19 mouse cellular contexts compared by ENCODE assay signal in genomic region chr1:176505441-176505840, GRCm38 (mm10).
DNase-seq lines count a peak whose midpoint lies in the region; ATAC-seq lines count a peak whose summit lies in the region.
"Had no signal": no experiment of that assay in that cellular context is flagged by ENCODE, and none has a peak within 500 bp of the region (broad histone marks: within the 10 kb centered on the region; RNA-seq: fewer than 3 reads in every experiment).

No protein-coding gene starts in this region.

- no peak overlapping the region for H3K4me3 ChIP-seq in kidney, embryonic 14.5 days (ENCODE audit: low read length)
- H3K4me3 ChIP-seq: forebrain, embryonic 13.5 days; heart, embryonic 15.5 days; hindbrain, embryonic 15.5 days had no signal

- H3K27ac ChIP-seq in kidney, embryonic 14.5 days (ENCODE audit: low read depth, low read length), result no peak overlapping the region
- H3K27ac ChIP-seq: forebrain, embryonic 13.5 days; heart, embryonic 15.5 days; hindbrain, embryonic 15.5 days had no signal

- no peak overlapping the region for H3K9ac ChIP-seq in kidney, embryonic 14.5 days (ENCODE audit: low read depth, low read length)
- H3K9ac ChIP-seq: forebrain, embryonic 13.5 days; forebrain, postnatal 0 days; heart, embryonic 15.5 days; hindbrain, embryonic 15.5 days had no signal

- DNase-seq in gastrocnemius, postnatal 10 days, result peak; percentile 5
- DNase-seq in gastrocnemius, postnatal 25 days, result no peak
- DNase-seq in kidney, adult 11 months, result no peak
- peak; percentile 40 for DNase-seq in kidney, postnatal 10 days
- DNase-seq in kidney, adult 9 months, result no peak
- DNase-seq in skeletal muscle tissue, adult 2 months (ENCODE audit: low read depth, low spot score), result peak; percentile 26
- DNase-seq: cerebellum, adult 11-12 months; cerebellum, adult 9-10 months; cerebellum, postnatal 25 days; forebrain, postnatal 0 days; heart, adult 11 months had no signal

- no peaks in the 10 kb centered on the region for H3K4me1 ChIP-seq in kidney, embryonic 14.5 days (ENCODE audit: control insufficient read depth, insufficient read depth, low read length)
- H3K4me1 ChIP-seq: forebrain, embryonic 13.5 days; hindbrain, embryonic 15.5 days had no signal

- no peak overlapping the region for H3K4me2 ChIP-seq in kidney, embryonic 14.5 days (replicated peaks; ENCODE audit: low read depth, low read length)
- H3K4me2 ChIP-seq: forebrain, embryonic 13.5 days; heart, embryonic 11.5 days; heart, embryonic 15.5 days; hindbrain, embryonic 15.5 days had no signal

- peak; percentile 60; the same call in 1 of the 2 replicates for ATAC-seq in kidney, embryonic 14.5 days (ENCODE audit: low FRiP score, low TSS enrichment)
- ATAC-seq: activated CD4-positive, CD25-positive, alpha-beta regulatory T cell, adult 4 months; forebrain, embryonic 13.5 days; forebrain, postnatal 0 days; Patski had no signal

- WGBS in kidney, embryonic 14.5 days, result 32% methylated on average over 3 of the region's 3 CpGs

- no peaks in the 10 kb centered on the region for H3K27me3 ChIP-seq in kidney, embryonic 14.5 days (ENCODE audit: control insufficient read depth, insufficient read depth, low read length)
- H3K27me3 ChIP-seq: CH12.LX; forebrain, embryonic 13.5 days; heart, embryonic 15.5 days; hindbrain, embryonic 15.5 days; Patski had no signal

- no peaks in the 10 kb centered on the region for H3K9me3 ChIP-seq in kidney, embryonic 14.5 days (ENCODE audit: control insufficient read depth, low read length)
- H3K9me3 ChIP-seq: forebrain, embryonic 13.5 days; heart, embryonic 15.5 days; hindbrain, embryonic 15.5 days had no signal

- H3K36me3 ChIP-seq in kidney, embryonic 14.5 days (ENCODE audit: control insufficient read depth, insufficient read depth, low read length), result no peaks in the 10 kb centered on the region
- H3K36me3 ChIP-seq: heart, embryonic 15.5 days; hindbrain, embryonic 15.5 days had no signal

Comparison
In these comparisons a context has a peak if more than half of its experiments do, and no peak if none do; other contexts are left out.
1. DNase-seq: peak in gastrocnemius, postnatal 10 days (single experiment), kidney, postnatal 10 days (single experiment) and skeletal muscle tissue, adult 2 months (single experiment); none in gastrocnemius, postnatal 25 days (single experiment), kidney, adult 11 months (single experiment) and kidney, adult 9 months (single experiment).